Mouse (Mus musculus): Measurements from ENCODE around the gene Hist1h2bm. TPM values are rescaled to one million over a fixed set of nuclear protein-coding genes. Genes with fewer than 3 reads are reported as not detected.
"Not testable (repeated sequence)": the region's sequence is repeated elsewhere in the genome, so short reads cannot be mapped to it uniquely, and the experiment has no call there.

The Hist1h2bm gene
- polyA plus RNA-seq, 1 experiment from 2014 or later, result not detected

DNA sequence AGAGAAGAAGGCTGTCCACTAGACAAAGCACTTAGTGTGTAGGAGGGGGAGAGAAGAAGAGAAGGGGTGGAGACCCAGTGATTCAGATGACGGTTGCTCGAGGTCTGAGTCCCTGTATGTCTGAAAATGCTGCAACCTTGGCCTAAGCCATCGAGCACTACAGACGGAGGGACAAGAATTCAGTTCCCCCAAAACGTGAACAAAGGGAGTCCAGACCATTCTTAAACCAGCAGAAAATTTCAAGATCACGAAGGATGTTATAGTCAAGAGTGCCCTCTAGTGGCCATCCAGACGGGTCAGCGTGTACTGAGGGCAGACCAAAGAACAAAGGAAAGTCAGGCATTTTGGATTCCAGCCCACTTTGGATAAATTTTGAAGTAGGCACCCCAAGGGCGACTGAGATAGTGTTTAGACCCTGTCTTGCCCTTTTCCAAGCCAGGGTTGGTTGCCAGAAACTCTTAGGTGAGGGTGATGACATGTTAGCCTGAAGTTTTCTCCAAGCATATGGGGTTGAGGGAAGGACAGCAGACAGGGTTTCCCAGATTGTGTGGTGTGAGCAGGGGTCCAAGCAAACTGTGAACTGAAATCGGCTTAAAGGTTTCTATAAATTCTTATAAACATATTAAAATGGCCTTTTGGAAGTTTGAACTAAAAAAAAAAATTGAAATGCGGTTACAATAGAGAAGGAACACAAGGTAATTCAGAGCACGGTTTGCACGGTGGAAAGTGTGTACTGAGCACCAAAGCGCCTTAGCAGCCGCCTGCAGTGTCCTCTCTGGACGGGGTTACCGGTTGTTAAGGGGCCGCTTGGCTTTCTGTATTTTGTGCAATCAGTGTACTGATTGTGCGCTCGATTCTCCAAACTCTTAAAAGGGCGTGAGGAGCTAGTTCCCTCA is 12.4 kb downstream of the Hist1h2bm start:
- H3K27me3 ChIP-seq, result no peaks in the 10 kb centered on the region
- ChIA-PET POLR2A (interaction anchor here (1.7 kb wide), 1 partner anchor 15 kb away, joined by 5 read pairs; no protein-coding TSS in a partner anchor), CTCF (interaction anchor here (0.7 to 1.3 kb wide), 4 partner anchors 10 to 16 kb away, joined by 3 to 4 read pairs (median 4); partner anchors contain the start of gene Hist1h2bm)
- ATAC-seq (peak; percentile 70), DNase-seq (ENCODE audit: low read depth, low spot score) (peak; percentile 63)
- peak; percentile 92 for TF ChIP-seq CTCF (IDR thresholded peaks at IDR 0.05)
- in situ Hi-C loops (cut with MboI; ENCODE audit: low pct_unique_long_range_greater_than_20kb), result loop anchor here (10.0 kb wide), 1 partner anchor 301 kb away; the partner anchor contains the start of genes Hist1h2ah and Hist1h2bk

DNA sequence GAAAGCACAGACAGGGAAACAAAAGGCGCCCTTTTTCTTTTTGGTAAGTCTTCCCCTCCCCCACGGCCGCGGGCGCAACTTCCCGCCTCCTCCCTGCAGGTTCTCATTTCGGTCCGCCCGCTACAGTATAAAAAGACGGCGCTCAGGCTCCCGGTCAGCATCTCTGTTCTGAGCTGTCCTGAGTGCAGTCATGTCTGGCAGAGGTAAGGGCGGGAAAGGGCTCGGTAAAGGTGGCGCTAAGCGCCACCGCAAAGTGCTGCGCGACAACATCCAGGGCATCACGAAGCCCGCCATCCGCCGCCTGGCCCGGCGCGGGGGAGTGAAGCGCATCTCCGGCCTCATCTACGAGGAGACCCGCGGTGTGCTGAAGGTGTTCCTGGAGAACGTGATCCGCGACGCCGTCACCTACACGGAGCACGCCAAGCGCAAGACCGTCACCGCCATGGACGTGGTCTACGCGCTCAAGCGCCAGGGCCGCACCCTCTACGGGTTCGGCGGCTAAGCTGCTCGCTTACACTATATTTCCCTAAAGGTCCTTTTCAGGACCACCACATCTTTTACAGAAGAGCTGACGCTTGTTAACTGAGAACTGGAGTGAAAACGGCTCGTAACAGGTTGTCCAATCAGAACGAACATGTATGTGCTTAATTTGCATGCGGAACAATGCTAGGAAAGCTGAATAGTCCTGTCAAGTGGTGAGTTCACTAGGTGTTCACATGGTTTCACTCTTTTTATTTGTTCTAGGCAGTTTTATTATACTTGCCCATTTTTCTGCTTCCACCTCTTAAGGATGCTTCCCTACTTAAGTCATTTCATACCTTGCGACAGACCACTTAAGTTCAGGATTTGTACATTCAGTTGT is 13.3 kb downstream of the Hist1h2bm start, which contains the start of gene Hist1h4j:
TSS of gene Hist1h4j (plus strand) at position 159 of the 862 bp plus-strand sequence.
- H3K27me3 ChIP-seq; DNase-seq (ENCODE audit: low read depth, low spot score); CTCF ChIA-PET: not testable (repeated sequence)
- POLR2A ChIA-PET, result interaction anchor here (0.7 to 1.7 kb wide), 2 partner anchors 14 to 15 kb away, joined by 3 to 5 read pairs; partner anchors contain the start of gene Hist1h4k
- in situ Hi-C loops (cut with MboI; ENCODE audit: low pct_unique_long_range_greater_than_20kb), result loop anchor here (10.0 kb wide), 1 partner anchor 300 kb away; the partner anchor contains the start of genes Hist1h2ah and Hist1h2bk
- ATAC-seq, result peak; percentile 67

DNA sequence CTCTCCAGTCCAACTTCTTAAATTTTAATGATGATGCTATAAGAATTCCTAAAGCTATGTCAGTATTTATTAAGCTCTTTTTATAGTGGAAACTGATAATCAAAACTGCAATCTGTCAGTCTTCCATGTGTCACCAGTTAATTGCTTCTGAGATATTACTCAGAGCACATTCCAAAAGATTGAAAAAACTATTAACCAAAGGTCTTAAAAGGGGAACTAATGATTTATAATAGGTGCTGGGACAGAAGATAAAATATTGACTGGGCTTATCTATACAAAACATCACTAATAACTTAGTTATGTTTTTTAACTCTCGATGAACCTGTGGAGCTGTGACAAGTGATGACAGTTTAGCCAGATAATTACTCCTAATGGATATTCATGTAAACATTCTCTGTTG is 23.2 kb downstream of the Hist1h2bm start:
- no peak for ATAC-seq
- POLR2A ChIA-PET, result no interaction called here

DNA sequence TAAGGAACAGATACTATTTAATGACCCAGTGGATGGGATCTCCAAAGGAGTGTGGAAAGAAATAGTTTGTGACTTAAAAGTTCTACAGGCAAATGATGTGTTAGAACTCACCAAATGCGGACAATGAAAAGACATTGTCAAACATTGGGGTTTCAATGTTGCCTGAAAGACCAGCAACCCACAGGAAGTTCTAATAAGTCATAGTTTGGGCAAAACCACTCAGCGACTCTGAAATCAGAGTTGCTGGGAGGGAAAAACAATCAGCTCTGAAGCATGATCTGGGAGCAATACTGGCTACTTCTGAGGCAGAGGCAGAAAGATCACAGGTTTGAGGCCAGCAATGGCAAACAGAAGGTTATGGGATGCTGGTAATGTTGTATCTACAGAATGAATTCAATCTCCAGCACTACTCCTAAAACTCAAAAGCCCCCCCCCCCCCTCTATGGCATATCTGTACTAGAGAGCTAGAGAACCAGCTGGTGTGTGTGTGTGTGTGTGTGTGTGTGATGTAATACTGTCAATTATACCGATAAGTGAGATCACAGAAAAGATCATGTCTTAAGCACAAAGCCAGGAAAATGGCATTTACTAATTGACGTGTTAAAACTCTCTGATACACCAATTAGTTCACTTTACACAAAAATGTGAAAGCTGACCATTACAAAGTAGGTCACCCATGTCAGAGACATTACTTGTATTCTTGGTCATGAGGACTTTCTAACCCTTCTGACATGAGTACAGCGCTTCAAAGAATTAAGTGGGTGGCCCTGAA is 27.7 kb downstream of the Hist1h2bm start:
- TF ChIP-seq CTCF (IDR thresholded peaks at IDR 0.05), result no peak
- H3K27me3 ChIP-seq, result no peaks in the 10 kb centered on the region
- CTCF ChIA-PET, result interaction anchor here (2.0 kb wide), 1 partner anchor 11 kb away, joined by 5 read pairs; no protein-coding TSS in a partner anchor
- DNase-seq (ENCODE audit: low read depth, low spot score) (no peak), ATAC-seq (no peak)
- in situ Hi-C loops (cut with MboI; ENCODE audit: low pct_unique_long_range_greater_than_20kb), result no loop called here
- POLR2A ChIA-PET, result interaction anchor here (0.8 to 2.2 kb wide), 3 partner anchors 10 to 75 kb away, joined by 3 to 6 read pairs (median 5); partner anchors contain the start of gene Hist1h4j

More for the DNA sequence above, 23.2 kb downstream of the Hist1h2bm start:
- no peak for DNase-seq (ENCODE audit: low read depth, low spot score)
- CTCF ChIA-PET, result no interaction called here
- in situ Hi-C loops (cut with MboI; ENCODE audit: low pct_unique_long_range_greater_than_20kb), result no loop called here
- H3K27me3 ChIP-seq, result no peaks in the 10 kb centered on the region
- TF ChIP-seq CTCF (IDR thresholded peaks at IDR 0.05), result no peak

DNA sequence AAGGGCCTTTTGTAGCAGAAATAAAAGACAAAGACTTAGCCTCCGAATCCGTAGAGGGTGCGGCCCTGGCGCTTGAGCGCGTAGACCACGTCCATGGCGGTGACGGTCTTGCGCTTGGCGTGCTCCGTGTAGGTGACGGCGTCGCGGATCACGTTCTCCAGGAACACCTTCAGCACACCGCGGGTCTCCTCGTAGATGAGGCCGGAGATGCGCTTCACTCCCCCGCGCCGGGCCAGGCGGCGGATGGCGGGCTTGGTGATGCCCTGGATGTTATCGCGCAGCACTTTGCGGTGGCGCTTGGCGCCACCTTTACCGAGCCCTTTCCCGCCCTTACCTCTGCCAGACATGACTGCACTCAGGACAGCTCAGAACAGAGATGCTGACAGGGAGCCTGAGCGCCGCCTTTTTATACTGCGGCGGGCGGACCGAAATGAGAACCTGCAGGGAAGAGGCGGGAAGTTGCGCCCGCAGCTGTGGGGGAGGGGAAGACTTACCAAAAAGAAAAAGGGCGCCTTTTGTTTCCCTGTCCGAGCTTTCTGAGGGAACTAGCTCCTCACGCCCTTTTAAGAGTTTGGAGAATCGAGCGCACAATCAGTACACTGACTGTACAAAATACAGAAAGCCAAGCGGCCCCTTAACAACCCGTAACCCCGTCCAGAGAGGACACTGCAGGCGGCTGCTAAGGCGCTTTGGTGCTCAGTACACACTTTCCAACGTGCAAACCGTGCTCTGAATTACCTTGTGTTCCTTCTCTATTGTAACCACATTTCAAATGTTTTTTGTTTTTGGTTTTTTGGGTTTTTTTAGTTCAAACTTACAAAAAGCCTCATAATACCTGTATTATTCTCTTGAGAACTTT is 28.5 kb downstream of the Hist1h2bm start, which contains the start of gene Hist1h4k:
TSS of gene Hist1h4k (minus strand) at position 347 of the 859 bp plus-strand sequence.
- H3K27me3 ChIP-seq; in situ Hi-C loops (cut with MboI; ENCODE audit: low pct_unique_long_range_greater_than_20kb): not testable (repeated sequence)
- ATAC-seq, result peak; percentile 81
- ChIA-PET POLR2A (interaction anchor here (0.7 to 2.2 kb wide), 2 partner anchors 15 kb away, joined by 3 to 5 read pairs; partner anchors contain the start of gene Hist1h4j), CTCF (interaction anchor here (2.0 kb wide), 1 partner anchor 12 kb away, joined by 5 read pairs; no protein-coding TSS in a partner anchor)
- DNase-seq (ENCODE audit: low read depth, low spot score), result peak; percentile 33

DNA sequence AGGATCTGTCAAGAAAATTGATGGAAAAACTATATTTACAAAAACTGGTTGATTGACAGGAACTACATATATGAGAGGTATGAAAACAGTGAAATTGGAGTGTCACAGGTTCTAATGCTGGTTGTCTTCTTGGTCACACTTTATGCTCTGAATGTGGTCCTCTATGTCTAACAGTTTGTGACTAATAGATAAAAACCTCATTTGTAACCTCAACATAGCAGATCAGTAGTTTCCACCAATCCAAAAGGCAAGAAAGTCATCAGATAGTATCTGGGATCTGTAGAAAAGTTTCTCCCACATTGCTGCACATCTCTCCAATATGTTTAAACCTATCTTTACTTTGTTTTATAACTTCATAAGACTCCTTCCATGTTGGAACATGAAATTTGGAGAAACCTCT is 29.6 kb downstream of the Hist1h2bm start:
- no peaks in the 10 kb centered on the region for H3K27me3 ChIP-seq
- no peak for TF ChIP-seq CTCF (IDR thresholded peaks at IDR 0.05)
- in situ Hi-C loops (cut with MboI; ENCODE audit: low pct_unique_long_range_greater_than_20kb), result no loop called here
- POLR2A ChIA-PET, result no interaction called here
- CTCF ChIA-PET, result no interaction called here
- no peak for ATAC-seq
- DNase-seq (ENCODE audit: low read depth, low spot score), result no peak

DNA sequence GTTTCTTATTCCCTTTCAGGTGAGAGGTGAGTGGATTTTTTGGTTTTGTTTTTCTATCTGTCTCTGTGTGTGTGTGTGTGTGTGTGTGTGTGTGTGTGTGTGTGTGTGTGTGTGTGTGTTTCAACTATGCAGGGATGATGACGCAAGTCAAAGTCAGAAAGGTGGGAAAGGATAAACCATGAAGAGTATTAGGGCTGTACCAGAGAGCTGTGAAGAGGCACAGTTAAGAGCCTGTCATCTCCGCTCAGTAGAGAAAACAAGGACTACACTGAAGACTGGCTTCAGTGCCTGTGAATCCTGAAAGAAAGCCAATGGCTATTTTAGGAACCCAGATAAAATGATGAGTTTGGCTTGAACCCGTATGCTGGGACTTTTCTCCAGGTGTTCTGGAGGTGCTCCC is 30.0 kb downstream of the Hist1h2bm start:
- ChIA-PET POLR2A (interaction anchor here (0.6 to 2.2 kb wide), 2 partner anchors 28 to 291 kb away, joined by 4 to 8 read pairs; partner anchors contain the start of genes Hist1h1b and Hist1h2ag), CTCF (interaction anchor here (0.7 to 1.5 kb wide), 2 partner anchors 11 to 32 kb away, joined by 4 to 5 read pairs; no protein-coding TSS in a partner anchor)
- ATAC-seq, result no peak
- in situ Hi-C loops (cut with MboI; ENCODE audit: low pct_unique_long_range_greater_than_20kb), result no loop called here
- no peak for DNase-seq (ENCODE audit: low read depth, low spot score)
- no peaks in the 10 kb centered on the region for H3K27me3 ChIP-seq
- no peak for TF ChIP-seq CTCF (IDR thresholded peaks at IDR 0.05)

DNA sequence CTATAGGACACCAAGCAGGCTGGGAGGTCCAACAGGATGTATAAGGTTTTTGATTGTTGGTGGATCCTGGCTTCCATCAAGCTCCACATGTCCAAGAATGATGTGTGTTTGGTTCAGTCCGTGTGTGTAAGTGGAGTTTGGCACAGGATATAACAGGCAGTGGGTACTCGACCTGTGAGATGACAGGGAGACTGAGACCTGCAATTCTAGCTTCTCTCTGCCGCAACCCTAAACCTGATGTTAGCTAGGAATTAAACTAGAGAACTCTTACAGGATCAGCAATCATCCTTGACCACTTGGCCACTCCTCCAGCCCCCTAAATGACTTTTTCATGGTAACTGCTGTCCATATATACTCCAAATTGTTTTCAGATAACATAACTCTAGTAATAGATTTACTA is 30.5 kb downstream of the Hist1h2bm start:
- DNase-seq (ENCODE audit: low read depth, low spot score) (no peak), ATAC-seq (no peak)
- CTCF ChIA-PET, result interaction anchor here (0.7 to 1.5 kb wide), 2 partner anchors 12 to 32 kb away, joined by 4 to 5 read pairs; no protein-coding TSS in a partner anchor
- H3K27me3 ChIP-seq, result no peaks in the 10 kb centered on the region
- POLR2A ChIA-PET, result interaction anchor here (0.6 to 2.2 kb wide), 2 partner anchors 28 to 290 kb away, joined by 4 to 8 read pairs; partner anchors contain the start of genes Hist1h1b and Hist1h2ag
- TF ChIP-seq CTCF (IDR thresholded peaks at IDR 0.05), result no peak
- in situ Hi-C loops (cut with MboI; ENCODE audit: low pct_unique_long_range_greater_than_20kb), result no loop called here
